Mouse (Mus musculus): Measurements from ENCODE around the gene C87436.

Gene C87436

GRCm38 (mm10) chr6:86420491-86420890, 17.7 kb upstream of the C87436 start:
- in situ Hi-C loops (cut with MboI, MseI), result no loop called here

GRCm38 (mm10) chr6:86426358-86426757, 11.8 kb upstream of the C87436 start, which contains the start of gene Gm44790:
TSS of gene Gm44790 (plus strand) at chr6:86426658.
- in situ Hi-C loops (cut with MboI, MseI), result no loop called here

DNA sequence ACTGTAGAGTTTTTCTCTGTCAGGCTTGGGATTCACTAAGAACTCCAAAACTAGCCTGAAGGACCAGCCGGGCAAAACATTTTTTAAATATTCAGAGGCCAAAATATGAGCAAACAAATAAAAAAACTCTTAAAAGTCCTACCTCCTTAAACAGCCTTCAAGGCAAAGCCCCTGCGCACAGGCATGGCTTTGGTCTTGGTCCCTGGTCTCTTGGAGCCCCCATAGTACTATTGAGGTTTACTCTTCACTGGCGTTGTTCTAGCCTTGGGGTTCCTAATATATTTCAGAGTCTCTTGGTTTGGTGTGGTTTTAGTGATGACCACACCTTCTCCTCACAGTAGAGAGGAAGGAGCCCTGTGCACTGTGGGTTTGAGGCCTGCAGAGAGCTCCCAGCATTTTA, 6.6 kb upstream of the C87436 start:
- in situ Hi-C loops (cut with MboI, MseI), result no loop called here

DNA sequence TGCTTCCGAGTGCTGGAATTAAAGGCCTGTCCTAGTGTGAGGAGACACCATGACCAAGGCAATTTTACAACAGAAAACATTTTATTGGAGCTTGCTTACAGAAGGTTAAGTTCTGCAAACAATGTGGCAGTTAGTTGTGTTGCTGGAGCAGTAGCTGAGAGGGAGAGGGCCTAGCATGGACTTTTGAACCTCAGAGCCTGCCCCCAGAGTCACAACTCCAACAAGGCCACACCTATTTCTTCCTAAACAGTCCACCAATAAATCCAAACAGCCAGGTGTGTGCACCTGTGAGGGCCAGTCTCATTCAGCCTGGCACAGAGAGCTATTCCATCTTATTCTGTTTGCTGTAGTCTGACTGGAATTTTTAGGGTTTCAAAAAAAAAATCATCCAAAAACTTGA, 4.5 kb upstream of the C87436 start:
- in situ Hi-C loops (cut with MboI, MseI), result no loop called here

DNA sequence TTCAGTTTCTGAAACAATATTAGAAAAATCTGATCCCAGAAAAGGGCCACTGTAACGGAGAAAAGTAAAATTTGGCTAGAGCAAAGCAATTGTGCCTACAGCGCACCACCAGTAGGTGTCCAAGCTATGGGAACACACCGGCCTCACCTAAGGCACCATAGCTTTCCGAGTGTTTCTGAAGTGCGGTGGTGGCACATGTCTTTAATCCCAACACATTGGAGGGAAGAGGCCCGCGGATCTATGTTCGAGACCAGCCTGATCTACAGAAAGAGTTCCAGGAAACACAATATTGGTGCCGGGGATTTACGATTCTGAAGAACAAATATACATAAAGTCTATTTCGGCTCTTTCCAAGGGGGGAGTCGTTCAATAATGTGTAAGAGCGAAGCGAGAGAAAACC, 463 bp upstream of the C87436 start:
- in situ Hi-C loops (cut with MboI, MseI), result no loop called here

DNA sequence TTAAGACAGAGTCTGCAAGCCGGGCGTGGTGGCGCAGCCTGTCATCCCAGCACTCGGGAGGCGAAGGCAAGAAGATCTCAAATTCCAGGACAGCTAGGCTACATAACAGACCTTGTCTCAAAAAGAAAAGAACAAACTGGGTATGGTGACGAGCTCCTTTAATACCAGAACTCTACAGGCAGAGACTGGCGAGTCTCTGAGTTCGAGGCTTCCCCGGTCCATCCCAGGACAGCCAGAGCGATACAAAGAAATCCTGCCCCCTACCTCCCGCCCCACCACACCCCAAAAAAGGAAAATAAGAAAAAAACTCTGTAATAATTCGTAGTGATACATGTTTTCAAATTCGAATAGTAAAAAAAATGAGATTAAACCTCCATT, 934 bp downstream of the C87436 start:
- in situ Hi-C loops (cut with MboI, MseI), result no loop called here

DNA sequence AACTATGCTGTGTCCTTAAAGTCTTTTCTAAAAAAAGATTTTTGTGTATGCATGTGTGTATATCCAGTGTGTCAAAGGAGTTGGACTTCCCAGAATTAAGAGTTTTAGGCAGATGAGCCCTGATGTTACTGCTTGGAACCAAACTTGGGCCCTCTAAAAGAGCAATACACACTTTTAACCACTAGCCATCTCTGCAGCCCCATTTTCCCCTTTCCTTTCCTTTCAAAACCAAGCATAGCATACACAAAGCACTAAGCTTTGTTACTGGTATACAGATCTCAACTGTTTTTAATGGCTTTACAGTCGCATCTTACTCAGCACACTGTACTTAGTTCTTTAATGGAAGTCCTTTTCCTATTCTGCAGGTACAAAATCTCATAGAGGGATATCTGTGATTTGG, 1.4 kb downstream of the C87436 start:
- in situ Hi-C loops (cut with MboI, MseI), result no loop called here

- in situ Hi-C loops (cut with MboI, MseI), result no loop called here
Measured at GRCm38 (mm10) chr6:86441571-86441970, 3.4 kb downstream of the C87436 start.

GRCm38 (mm10) chr6:86445551-86445950, 7.4 kb downstream of the C87436 start:
- in situ Hi-C loops (cut with MboI, MseI), result no loop called here

DNA sequence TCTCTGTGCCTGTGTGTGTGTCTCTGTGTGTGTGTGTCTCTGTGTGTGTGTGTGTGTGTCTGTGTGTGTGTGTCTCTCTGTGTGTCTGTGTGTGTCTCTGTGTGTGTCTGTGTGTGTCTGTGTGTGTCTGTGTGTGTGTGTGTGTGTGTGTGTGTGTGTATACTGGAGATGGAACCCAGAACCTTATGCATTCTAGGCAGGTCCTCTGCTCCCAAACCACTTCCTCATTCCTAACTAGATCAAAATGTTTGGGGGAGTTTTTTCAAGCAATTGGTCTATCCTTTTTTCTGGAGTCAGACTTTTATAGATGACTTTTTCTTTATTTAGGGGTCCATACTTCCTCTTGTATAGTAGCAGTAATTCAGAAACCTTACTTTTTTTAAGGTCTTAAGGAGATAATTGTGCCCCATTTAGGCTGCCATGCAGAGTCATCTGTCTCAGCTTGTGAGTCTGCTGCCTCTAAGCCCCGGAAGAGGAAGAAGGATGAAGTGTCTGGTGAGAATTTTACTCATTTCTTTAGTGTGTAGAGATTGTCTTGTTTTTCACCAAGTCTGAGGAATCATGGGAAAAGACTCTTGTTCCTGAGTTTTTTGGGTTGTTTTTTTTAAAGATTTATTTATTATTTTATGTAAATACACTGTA, 8.9 kb downstream of the C87436 start:
- in situ Hi-C loops (cut with MboI, MseI), result no loop called here

- in situ Hi-C loops (cut with MboI, MseI), result no loop called here
Measured at GRCm38 (mm10) chr6:86456727-86457126, 18.6 kb downstream of the C87436 start.

DNA sequence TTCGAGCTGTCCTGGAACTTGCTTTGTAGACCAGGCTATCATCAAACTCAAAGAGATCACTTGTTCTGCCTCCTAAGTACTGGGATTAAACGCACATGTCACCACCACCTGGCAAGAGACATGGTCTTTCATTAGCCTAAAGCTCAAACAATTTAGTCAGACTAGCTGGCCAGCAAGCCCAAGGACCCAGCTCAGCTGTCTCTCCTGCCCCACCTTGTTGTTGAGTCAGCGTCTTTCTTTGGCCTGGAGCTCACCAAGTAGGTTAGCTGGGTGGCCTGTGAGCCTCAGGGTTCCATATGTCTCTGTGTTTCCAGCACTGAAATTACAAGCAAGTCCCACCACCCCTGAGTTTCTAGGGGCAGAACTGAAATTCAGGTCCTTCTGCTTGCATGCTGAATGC, 24.9 kb downstream of the C87436 start:
- in situ Hi-C loops (cut with MboI, MseI), result no loop called here

DNA sequence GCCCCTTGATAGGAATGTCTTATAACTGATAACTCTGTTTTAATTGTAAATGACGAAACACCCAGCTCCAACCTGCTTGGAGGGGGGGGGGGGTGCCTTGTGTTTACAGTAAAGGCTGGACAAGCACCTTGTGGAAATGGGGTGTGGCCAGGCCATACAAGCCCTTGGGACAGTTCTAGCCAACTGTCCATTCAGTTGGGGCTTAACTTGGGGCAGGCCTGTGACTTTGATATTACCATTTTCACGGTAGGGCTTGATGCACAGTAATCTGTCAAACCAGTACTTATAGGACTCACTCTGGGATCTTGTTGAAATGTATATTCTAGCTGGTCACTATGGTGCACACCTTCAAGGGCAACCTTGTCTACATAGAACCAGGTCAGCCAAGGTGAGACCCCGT, 33.1 kb downstream of the C87436 start:
- in situ Hi-C loops (cut with MboI, MseI), result loop anchor here (10.0 kb wide), 1 partner anchor 53 kb away; the partner anchor contains the start of gene Pcbp1

- in situ Hi-C loops (cut with MboI, MseI), result loop anchor here (10.0 kb wide), 1 partner anchor 53 kb away; the partner anchor contains the start of gene Pcbp1
Measured at GRCm38 (mm10) chr6:86471760-86472099, 33.6 kb downstream of the C87436 start.

- in situ Hi-C loops (cut with MboI, MseI), result loop anchor here (10.0 kb wide), 1 partner anchor 52 kb away; the partner anchor contains the start of gene Pcbp1
Measured at GRCm38 (mm10) chr6:86472100-86472955, 34.2 kb downstream of the C87436 start.

DNA sequence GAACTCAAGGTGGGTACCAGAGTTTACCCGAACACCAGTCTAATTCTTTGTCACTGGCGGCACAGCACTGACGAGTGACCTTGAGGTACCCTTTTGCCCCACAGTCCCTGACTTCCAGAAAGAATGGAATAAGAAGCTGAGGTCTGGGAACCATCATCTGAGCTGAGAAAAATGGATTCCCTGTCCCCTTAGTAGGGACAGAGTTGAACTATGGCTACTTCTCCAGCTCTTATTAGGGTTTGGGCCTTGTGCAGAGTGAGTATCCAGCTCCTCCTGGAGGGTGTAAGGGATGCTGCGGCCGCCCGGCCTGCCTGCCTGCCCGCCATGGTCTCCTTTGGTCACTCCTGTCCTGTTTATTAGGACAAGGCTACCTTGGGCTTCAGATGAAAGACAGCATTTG, 34.9 kb downstream of the C87436 start:
- in situ Hi-C loops (cut with MboI, MseI), result loop anchor here (10.0 kb wide), 1 partner anchor 52 kb away; the partner anchor contains the start of gene Pcbp1

- in situ Hi-C loops (cut with MboI, MseI), result loop anchor here (10.0 kb wide), 1 partner anchor 51 kb away; the partner anchor contains the start of gene Pcbp1
Measured at GRCm38 (mm10) chr6:86474072-86474471, 35.9 kb downstream of the C87436 start.

- in situ Hi-C loops (cut with MboI, MseI), result loop anchor here (10.0 kb wide), 1 partner anchor 50 kb away; the partner anchor contains the start of gene Pcbp1
Measured at GRCm38 (mm10) chr6:86474646-86475181, 36.5 kb downstream of the C87436 start.

DNA sequence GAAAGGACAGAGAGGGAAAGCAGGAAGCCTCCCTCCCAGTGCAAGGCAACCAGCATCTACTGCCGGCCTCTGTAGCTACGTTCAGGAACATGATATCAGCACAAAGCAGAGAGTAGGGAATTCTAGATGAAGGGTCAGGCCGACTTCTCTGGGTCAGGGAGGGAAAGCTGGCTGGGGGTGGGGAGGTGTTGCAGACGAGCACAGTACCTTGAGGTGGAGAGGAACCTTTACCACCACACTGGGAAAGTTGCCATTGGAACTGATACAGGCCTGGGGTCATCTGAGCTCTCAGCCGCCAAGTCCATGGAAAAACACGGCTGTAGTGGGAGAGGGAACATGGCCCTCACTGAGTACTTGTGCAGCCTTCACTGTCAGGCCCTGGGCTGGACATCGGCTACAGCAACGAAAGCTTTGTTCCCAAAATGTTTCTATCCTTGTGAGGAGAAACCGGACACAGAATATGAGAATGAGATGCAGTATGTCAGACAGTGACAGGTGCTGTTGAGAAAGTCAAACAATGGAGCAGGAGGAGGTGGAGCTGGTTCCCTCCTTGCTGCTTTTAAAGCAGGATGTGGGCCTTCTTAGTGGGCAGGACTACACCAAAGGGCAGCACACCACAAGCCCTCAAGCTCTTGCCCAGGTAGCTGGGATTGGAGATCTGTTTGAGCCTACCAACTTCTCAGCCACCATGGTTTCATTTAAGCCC, 37.4 kb downstream of the C87436 start:
- in situ Hi-C loops (cut with MboI, MseI), result loop anchor here (10.0 kb wide), 1 partner anchor 49 kb away; the partner anchor contains the start of gene Pcbp1

- in situ Hi-C loops (cut with MboI, MseI), result loop anchor here (10.0 kb wide), 1 partner anchor 48 kb away; the partner anchor contains the start of gene Pcbp1
Measured at GRCm38 (mm10) chr6:86476931-86477330, 38.8 kb downstream of the C87436 start.

DNA sequence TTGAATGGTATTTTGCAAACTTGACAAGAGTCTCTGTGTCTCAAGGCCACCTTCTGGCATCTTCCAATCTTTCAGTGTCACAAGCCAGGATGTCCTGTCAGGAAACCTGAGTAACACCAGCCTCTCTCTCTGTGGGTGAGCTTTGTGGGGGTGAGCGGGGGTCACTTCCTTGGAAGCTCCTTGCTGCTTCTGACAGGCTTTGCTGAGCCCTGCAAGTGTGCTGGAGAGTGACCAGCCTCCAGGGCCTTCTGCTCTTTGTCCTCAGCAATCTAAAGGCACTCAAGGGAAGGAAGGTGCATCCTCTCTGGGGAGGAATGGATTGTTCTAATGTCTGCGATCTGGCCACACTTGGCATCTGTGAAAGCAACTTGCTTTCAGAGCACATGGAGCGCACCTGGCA, 41.1 kb downstream of the C87436 start:
- in situ Hi-C loops (cut with MboI, MseI), result loop anchor here (10.0 kb wide), 1 partner anchor 45 kb away; the partner anchor contains the start of gene Pcbp1

GRCm38 (mm10) chr6:86479816-86480188, 41.6 kb downstream of the C87436 start:
- in situ Hi-C loops (cut with MboI, MseI), result loop anchor here (10.0 kb wide), 1 partner anchor 45 kb away; the partner anchor contains the start of gene Pcbp1
